Mouse (Mus musculus) heart, postnatal 0 days (tissue): ENCODE results near the gene Stx5a. TPM values are rescaled to one million over a fixed set of nuclear protein-coding genes. Genes with fewer than 3 reads are reported as not detected.
A peak's percentile ranks its signal among the peaks of the same experiment; 100 is the strongest.

Experiments
- ATAC-seq: fragments of 200-750 bp; cut with Nextera tagmentation; 2 replicates; pipeline ENCODE4 v1.8.0; 2017; ENCODE audit warnings: low read depth, moderate number of reproducible peaks, moderate library complexity; ENCODE audit not compliant: insufficient read depth
- DNase-seq: peaks from one replicate; pipeline ENCODE4 v3.0.0-alpha.2; 2016; ENCODE audit warnings: low spot score
- H3K27ac ChIP-seq: fragments of 300-500 bp; sonication (generic); 2 replicates; pipeline ENCODE4 v1.5.1; 2014; ENCODE audit warnings: low read depth, mild to moderate bottlenecking
- H3K27me3 ChIP-seq: fragments of 300-500 bp; sonication (generic); 2 replicates; pipeline ENCODE4 v1.6.1; 2014; ENCODE audit warnings: low read length, mixed read lengths; ENCODE audit not compliant: control insufficient read depth, insufficient read depth
- H3K36me3 ChIP-seq: fragments of 300-500 bp; sonication (generic); replicated peaks from 2 replicates; pipeline ENCODE4 v1.6.1; 2014; ENCODE audit warnings: low read length, mixed read lengths; ENCODE audit not compliant: control insufficient read depth, insufficient read depth
- H3K4me1 ChIP-seq: fragments of 300-500 bp; sonication (generic); 2 replicates; pipeline ENCODE4 v1.6.1; 2014; ENCODE audit warnings: antibody characterized with exemption; ENCODE audit not compliant: control insufficient read depth, insufficient read depth
- H3K4me2 ChIP-seq: fragments of 300-500 bp; sonication (generic); 2 replicates; pipeline ENCODE4 v1.6.1; 2014; ENCODE audit warnings: low read depth, mild to moderate bottlenecking, low read length, moderate library complexity
- H3K4me3 ChIP-seq: fragments of 300-500 bp; sonication (generic); 2 replicates; pipeline ENCODE4 v1.5.1; 2014; ENCODE audit warnings: low read depth, low read length
- H3K9ac ChIP-seq: fragments of 300-500 bp; sonication (generic); replicated peaks from 2 replicates; pipeline ENCODE4 v1.6.1; 2014; ENCODE audit warnings: low read depth, low read length, mixed read lengths
- H3K9me3 ChIP-seq: fragments of 300-500 bp; sonication (generic); replicated peaks from 2 replicates; pipeline ENCODE4 v1.6.1; 2016; ENCODE audit warnings: low read length; ENCODE audit not compliant: control insufficient read depth
- CTCF ChIP-seq: IDR thresholded peaks from 2 replicates; pipeline ENCODE4 v1.5.1; 2016; ENCODE audit warnings: antibody characterized with exemption, control low read depth, low read depth
- EP300 ChIP-seq: IDR thresholded peaks from 2 replicates; pipeline ENCODE4 v1.6.1; 2016; ENCODE audit warnings: antibody characterized with exemption, low read depth
- WGBS: fragments of 180-500 bp; shearing (Covaris S2); extraction: QIAGEN DNeasy Blood & Tissue Kit; methylation state at CpG from one replicate; pipeline ENCODE4 v1.1.7; 2014; 5-methylcytosine and 5-hydroxymethylcytosine counted together
- polyA plus RNA-seq: library from polyadenylated mRNA; unstranded; fragments of >200 nt; fragmentation: Nextera tagmentation; extraction: Ambion mirVana; gene quantifications from 2 replicates; pipeline ENCODE4 v1.2.1, GENCODE M21; 2015
- total RNA-seq: library from RNA; depleted of rRNA; stranded (reverse); fragments of >200 nt; gene quantifications from 2 replicates; pipeline ENCODE4 v1.2.3, GENCODE M21; 2014; ENCODE audit warnings: low replicate concordance

Gene Stx5a
- total and polyA plus RNA-seq, 2 experiments from 2014 or later, result 57.0 to 105 TPM

DNA sequence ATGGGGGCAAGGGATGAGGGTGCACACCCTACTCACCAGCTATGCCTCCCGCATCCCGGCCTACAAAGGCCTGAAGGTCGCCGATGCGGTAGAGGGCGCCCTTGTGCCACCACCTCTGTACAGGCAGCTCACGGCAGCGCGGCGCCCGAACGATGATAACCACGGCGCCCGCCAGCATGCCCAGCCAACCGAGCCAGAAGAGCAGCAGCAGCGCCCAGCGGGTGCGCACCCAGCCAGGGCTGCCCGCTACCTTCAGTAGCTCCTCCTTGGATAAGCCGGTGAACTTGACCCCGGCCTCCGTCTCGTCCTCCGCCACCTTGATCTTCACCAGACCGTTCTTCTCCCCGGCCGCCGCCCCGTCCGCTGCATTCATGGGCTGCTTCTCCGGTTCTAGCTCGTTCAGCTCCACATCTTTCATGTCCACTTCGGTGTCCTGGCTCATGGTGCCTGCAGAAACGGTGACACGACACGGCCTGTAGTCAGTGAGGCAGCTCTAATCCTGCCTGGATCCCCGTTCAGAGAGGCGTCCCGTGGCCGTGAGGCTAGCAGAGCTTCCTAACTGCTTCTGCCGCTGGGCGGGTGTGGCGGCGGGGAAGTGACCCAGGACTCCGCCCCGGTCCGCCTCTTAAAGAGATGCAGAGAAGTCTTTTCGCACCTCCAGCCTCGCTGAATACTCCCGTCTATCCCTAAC, 27.8 kb upstream of the Stx5a start:
- Histone ChIP-seq H3K4me1 (peaks cover 29% of the 10 kb centered on the region), H3K4me3 (peak overlapping the region; percentile 91), H3K27ac (peak overlapping the region; percentile 97), H3K36me3 (peaks cover 18% of the 10 kb centered on the region), H3K9me3 (no peaks in the 10 kb centered on the region), H3K9ac (peak overlapping the region; percentile 93), H3K27me3 (no peaks in the 10 kb centered on the region), H3K4me2 (peak overlapping the region; percentile 67)
- WGBS, result under 1% methylated on average over 51 of the region's 51 CpGs
- ATAC-seq, result peak; percentile 93
- TF ChIP-seq CTCF (peak; percentile 77), EP300 (no peak)
- DNase-seq, result peak; percentile 87

GRCm38 (mm10) chr19:8713997-8714652, 27.1 kb upstream of the Stx5a start:
- peak overlapping the region; percentile 91 for H3K4me3 ChIP-seq
- H3K27me3 ChIP-seq, result no peaks in the 10 kb centered on the region
- no peak for DNase-seq
- peak overlapping the region; percentile 93 for H3K9ac ChIP-seq
- TF ChIP-seq CTCF, result no peak
- TF ChIP-seq EP300, result no peak
- no peak for ATAC-seq
- peaks cover 11% of the 10 kb centered on the region for H3K36me3 ChIP-seq
- H3K4me1 ChIP-seq, result peaks cover 29% of the 10 kb centered on the region
- H3K27ac ChIP-seq, result peak overlapping the region; percentile 97
- WGBS, result 9% methylated on average over 13 of the region's 13 CpGs
- no peaks in the 10 kb centered on the region for H3K9me3 ChIP-seq
- H3K4me2 ChIP-seq, result peak overlapping the region; percentile 67

DNA sequence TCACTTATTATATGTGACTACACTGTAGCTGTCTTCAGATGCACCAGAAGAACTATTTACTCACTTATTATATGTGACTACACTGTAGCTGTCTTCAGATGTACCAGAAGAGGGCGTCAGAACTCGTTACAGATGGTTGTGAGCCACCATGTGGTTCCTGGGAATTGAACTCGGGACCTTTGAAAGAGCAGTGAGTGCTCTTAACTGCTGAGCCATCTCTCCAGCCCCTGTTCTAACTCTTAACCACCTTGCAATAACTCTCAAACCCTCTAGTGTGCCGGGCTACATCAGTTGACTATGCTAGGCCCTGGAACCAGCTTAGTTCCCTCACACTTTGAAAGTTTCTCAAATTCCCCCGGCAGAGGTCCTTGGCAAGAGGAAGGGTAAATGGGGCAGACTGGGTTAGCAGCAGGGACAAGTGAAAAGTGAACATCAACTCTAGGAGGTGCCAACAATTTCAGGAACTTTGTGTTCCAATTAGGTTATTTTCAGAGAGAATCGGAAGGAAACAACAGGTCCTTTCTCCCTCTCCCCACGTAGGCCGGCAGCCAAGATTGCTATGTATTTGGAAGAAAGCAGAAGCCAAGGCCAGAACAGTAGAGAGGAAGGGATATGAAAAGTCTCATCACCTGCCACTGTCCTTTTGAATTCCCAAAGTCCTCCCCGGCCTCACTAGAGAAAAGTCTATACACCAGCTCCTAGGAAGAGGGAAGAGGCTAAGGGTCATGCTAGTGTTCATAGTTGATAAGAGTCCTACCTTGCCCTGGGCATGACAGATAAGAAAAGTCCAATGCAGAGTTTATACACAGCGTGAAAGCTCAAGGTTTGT, 26.3 kb upstream of the Stx5a start:
- WGBS, result 62% methylated on average over 10 of the region's 10 CpGs
- no peak overlapping the region for H3K9ac ChIP-seq
- H3K36me3 ChIP-seq, result peaks cover 4% of the 10 kb centered on the region
- H3K27me3 ChIP-seq, result no peaks in the 10 kb centered on the region
- no peak overlapping the region for H3K4me3 ChIP-seq
- TF ChIP-seq EP300 (no peak), CTCF (0 out of 2 replicates have a peak, but pooled peaks have one; percentile 3)
- no peaks in the 10 kb centered on the region for H3K9me3 ChIP-seq
- H3K4me1 ChIP-seq, result peaks cover 29% of the 10 kb centered on the region
- no peak for ATAC-seq
- H3K27ac ChIP-seq, result 0 out of 2 replicates have a peak overlapping the region, but pooled peaks have one; percentile 39
- H3K4me2 ChIP-seq, result no peak overlapping the region
- DNase-seq, result no peak

DNA sequence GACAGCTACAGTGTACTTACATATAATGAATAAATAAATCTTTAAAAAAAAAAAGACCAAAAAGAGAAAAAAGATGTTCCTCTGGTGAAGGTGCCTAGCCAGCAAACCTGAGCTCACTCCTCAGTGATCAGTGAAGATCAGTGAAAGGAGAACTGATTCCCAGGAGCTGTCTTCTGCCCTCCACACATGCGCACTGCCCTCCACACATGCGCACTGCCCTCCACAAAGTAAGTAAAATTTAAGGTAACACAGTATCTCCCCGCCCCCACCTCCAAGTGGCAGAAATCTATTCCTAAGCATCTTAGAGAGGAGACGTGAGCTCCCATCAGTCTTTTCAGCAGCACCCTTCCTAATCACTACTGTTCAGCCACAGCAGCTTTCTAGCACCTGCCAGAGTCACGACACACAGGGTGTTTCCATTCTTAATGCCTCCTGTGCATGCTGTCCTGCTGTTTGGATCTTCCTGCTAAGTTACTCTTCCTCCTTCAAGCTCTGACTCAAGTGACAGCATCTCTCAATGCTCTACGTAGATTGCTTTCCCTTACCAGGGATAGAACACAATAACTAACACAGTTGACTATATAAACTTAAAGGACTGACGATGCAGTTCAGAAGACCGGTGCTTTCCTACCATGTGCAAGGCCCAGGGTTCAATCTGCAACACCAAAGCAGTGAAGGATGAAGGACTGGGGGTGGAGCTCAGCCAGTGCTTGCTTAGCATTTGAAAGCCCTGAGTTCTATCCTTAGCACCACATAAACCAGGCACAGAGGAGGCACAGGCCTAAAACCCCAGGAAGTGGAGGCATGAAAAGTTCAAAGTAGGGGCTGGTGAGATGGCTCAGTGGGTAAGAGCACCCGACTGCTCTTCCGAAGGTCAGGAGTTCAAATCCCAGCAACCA, 25.1 kb upstream of the Stx5a start:
- H3K27ac ChIP-seq, result no peak overlapping the region

More for the DNA sequence above, 25.1 kb upstream of the Stx5a start:
- H3K4me3 ChIP-seq, result no peak overlapping the region
- no peak for TF ChIP-seq CTCF
- TF ChIP-seq EP300, result no peak
- peaks cover 4% of the 10 kb centered on the region; the same call in 1 of the 2 replicates for H3K36me3 ChIP-seq
- ATAC-seq, result no peak
- no peak overlapping the region for H3K9ac ChIP-seq
- H3K9me3 ChIP-seq, result no peaks in the 10 kb centered on the region
- peaks cover 21% of the 10 kb centered on the region for H3K4me1 ChIP-seq
- 77% methylated on average over 10 of the region's 10 CpGs for WGBS
- no peak overlapping the region for H3K4me2 ChIP-seq
- DNase-seq, result no peak
- no peaks in the 10 kb centered on the region for H3K27me3 ChIP-seq
